Mouse (Mus musculus) limb, embryonic 12.5 days (tissue): Measurements from ENCODE around the gene Zbtb25. TPM values are rescaled to one million over a fixed set of nuclear protein-coding genes. Genes with fewer than 3 reads are reported as not detected.
A peak's percentile ranks its signal among the peaks of the same experiment; 100 is the strongest.

Experiments
- ATAC-seq: fragments of 200-750 bp; cut with Nextera tagmentation; 2 replicates; pipeline ENCODE4 v1.8.0; 2017; ENCODE audit warnings: low read depth, moderate TSS enrichment; ENCODE audit not compliant: insufficient number of reproducible peaks, insufficient read depth, low FRiP score, low TSS enrichment
- H3K27ac ChIP-seq: fragments of 300-500 bp; sonication (generic); 2 replicates; pipeline ENCODE4 v1.5.1; 2016; ENCODE audit warnings: mild to moderate bottlenecking, moderate library complexity
- H3K27me3 ChIP-seq: fragments of 300-500 bp; sonication (generic); 2 replicates; pipeline ENCODE4 v1.6.1; 2016; ENCODE audit warnings: mild to moderate bottlenecking, moderate library complexity
- H3K36me3 ChIP-seq: fragments of 300-500 bp; sonication (generic); 2 replicates; pipeline ENCODE4 v1.6.1; 2016; ENCODE audit warnings: mild to moderate bottlenecking, moderate library complexity
- H3K4me1 ChIP-seq: fragments of 300-500 bp; sonication (generic); replicated peaks from 2 replicates; pipeline ENCODE4 v1.6.1; 2016
- H3K4me2 ChIP-seq: fragments of 300-500 bp; sonication (generic); 2 replicates; pipeline ENCODE4 v1.6.1; 2016; ENCODE audit warnings: mild to moderate bottlenecking, moderate library complexity
- H3K4me3 ChIP-seq: fragments of 300-500 bp; sonication (generic); replicated peaks from 2 replicates; pipeline ENCODE4 v1.5.1; 2016; ENCODE audit warnings: mild to moderate bottlenecking
- H3K9ac ChIP-seq: fragments of 300-500 bp; sonication (generic); replicated peaks from 2 replicates; pipeline ENCODE4 v1.6.1; 2016; ENCODE audit warnings: mild to moderate bottlenecking, moderate library complexity
- H3K9me3 ChIP-seq: fragments of 300-500 bp; sonication (generic); 2 replicates; pipeline ENCODE4 v1.6.1; 2016; ENCODE audit warnings: mild to moderate bottlenecking, moderate library complexity
- WGBS: fragments of 180-500 bp; shearing (Covaris S2); methylation state at CpG from one replicate; pipeline ENCODE4 v1.1.7; 2016; 5-methylcytosine and 5-hydroxymethylcytosine counted together
- polyA plus RNA-seq: library from polyadenylated mRNA; unstranded; fragments of >200 nt; fragmentation: Nextera tagmentation; extraction: Ambion mirVana; gene quantifications from 2 replicates; pipeline ENCODE4 v1.2.1, GENCODE M21; 2016

Gene Zbtb25
- polyA plus RNA-seq, 1 experiment from 2014 or later: 21.7 TPM

GRCm38 (mm10) chr12:76333688-76334087 lies 35.7 kb downstream of the Zbtb25 start:
- H3K27ac ChIP-seq: no peak overlapping the region
- H3K9ac ChIP-seq: no peak overlapping the region
- ATAC-seq: no peak
- WGBS: 90% methylated on average over 5 of the region's 5 CpGs
- no peak overlapping the region for H3K4me2 ChIP-seq
- no peaks in the 10 kb centered on the region for H3K9me3 ChIP-seq
- no peaks in the 10 kb centered on the region for H3K27me3 ChIP-seq
- H3K4me1 ChIP-seq: no peaks in the 10 kb centered on the region
- no peaks in the 10 kb centered on the region for H3K36me3 ChIP-seq
- H3K4me3 ChIP-seq: no peak overlapping the region

GRCm38 (mm10) chr12:76328567-76329354 lies 40.6 kb downstream of the Zbtb25 start:
- H3K36me3 ChIP-seq: no peaks in the 10 kb centered on the region
- no peak overlapping the region for H3K9ac ChIP-seq
- no peak overlapping the region for H3K27ac ChIP-seq
- no peaks in the 10 kb centered on the region for H3K9me3 ChIP-seq
- peaks cover 11% of the 10 kb centered on the region; the same call in 1 of the 2 replicates for H3K27me3 ChIP-seq
- H3K4me3 ChIP-seq: no peak overlapping the region
- 89% methylated on average over 6 of the region's 6 CpGs for WGBS
- peaks cover 9% of the 10 kb centered on the region; the same call in 1 of the 2 replicates for H3K4me1 ChIP-seq
- no peak overlapping the region for H3K4me2 ChIP-seq
- no peak for ATAC-seq

- 90% methylated on average over 23 of the region's 23 CpGs for WGBS
- H3K4me1 ChIP-seq: peaks cover 9% of the 10 kb centered on the region; the same call in 1 of the 2 replicates
- H3K9ac ChIP-seq: no peak overlapping the region
- H3K4me2 ChIP-seq: no peak overlapping the region
- H3K27ac ChIP-seq: no peak overlapping the region
- H3K4me3 ChIP-seq: no peak overlapping the region
- ATAC-seq: no peak
- H3K27me3 ChIP-seq: peaks cover 11% of the 10 kb centered on the region; the same call in 1 of the 2 replicates
- no peaks in the 10 kb centered on the region for H3K36me3 ChIP-seq
- H3K9me3 ChIP-seq: no peaks in the 10 kb centered on the region
Measured at GRCm38 (mm10) chr12:76326437-76327220, 42.8 kb downstream of the Zbtb25 start.

- H3K27me3 ChIP-seq: peaks cover 11% of the 10 kb centered on the region; the same call in 1 of the 2 replicates
- peak within 1 kb of the TSS; percentile 87 for H3K4me2 ChIP-seq
- H3K36me3 ChIP-seq: peaks cover 15% of the 10 kb centered on the region
- peak; percentile 94 for ATAC-seq
- H3K27ac ChIP-seq: no peak within 1 kb of the TSS
- no peaks in the 10 kb centered on the region for H3K9me3 ChIP-seq
- WGBS: 3% methylated on average over 53 of the region's 53 CpGs
- H3K9ac ChIP-seq: peak within 1 kb of the TSS; percentile 65
- peak within 1 kb of the TSS; percentile 56 for H3K4me3 ChIP-seq
- peaks cover 9% of the 10 kb centered on the region for H3K4me1 ChIP-seq
Measured at GRCm38 (mm10) chr12:76324679-76325431, 44.5 kb downstream of the Zbtb25 start, which contains the start of gene Akap5. Gene Akap5 (plus strand): TSS chr12:76324891.

- Histone ChIP-seq H3K4me2 (no peak overlapping the region), H3K9me3 (no peaks in the 10 kb centered on the region), H3K27ac (no peak overlapping the region), H3K9ac (no peak overlapping the region), H3K36me3 (peaks cover 56% of the 10 kb centered on the region), H3K4me1 (no peaks in the 10 kb centered on the region; the same call in 1 of the 2 replicates), H3K4me3 (no peak overlapping the region), H3K27me3 (no peaks in the 10 kb centered on the region)
- WGBS: 52% methylated on average over 9 of the region's 9 CpGs
- no peak for ATAC-seq
Measured at GRCm38 (mm10) chr12:76318282-76319212, 50.9 kb downstream of the Zbtb25 start.

GRCm38 (mm10) chr12:76311951-76312350 lies 57.5 kb downstream of the Zbtb25 start:
- 93% methylated on average over 8 of the region's 8 CpGs for WGBS
- H3K36me3 ChIP-seq: peaks cover 57% of the 10 kb centered on the region
- no peaks in the 10 kb centered on the region for H3K27me3 ChIP-seq
- no peak overlapping the region for H3K9ac ChIP-seq
- no peak for ATAC-seq
- H3K27ac ChIP-seq: no peak overlapping the region
- H3K4me2 ChIP-seq: no peak overlapping the region
- H3K4me1 ChIP-seq: peaks cover 11% of the 10 kb centered on the region
- no peaks in the 10 kb centered on the region for H3K9me3 ChIP-seq
- no peak overlapping the region for H3K4me3 ChIP-seq

- WGBS: 94% methylated on average over 9 of the region's 9 CpGs
- Histone ChIP-seq H3K9me3 (no peaks in the 10 kb centered on the region), H3K27ac (no peak overlapping the region), H3K36me3 (peaks cover 57% of the 10 kb centered on the region), H3K9ac (no peak overlapping the region), H3K4me2 (no peak overlapping the region), H3K27me3 (no peaks in the 10 kb centered on the region), H3K4me1 (peaks cover 17% of the 10 kb centered on the region), H3K4me3 (no peak overlapping the region)
- ATAC-seq: no peak
Measured at GRCm38 (mm10) chr12:76311227-76311626, 58.2 kb downstream of the Zbtb25 start.

GRCm38 (mm10) chr12:76310633-76311032 lies 58.8 kb downstream of the Zbtb25 start:
- H3K4me3 ChIP-seq: no peak overlapping the region
- no peaks in the 10 kb centered on the region for H3K9me3 ChIP-seq
- no peak overlapping the region for H3K9ac ChIP-seq
- no peak overlapping the region for H3K27ac ChIP-seq
- peaks cover 17% of the 10 kb centered on the region for H3K4me1 ChIP-seq
- peaks cover 57% of the 10 kb centered on the region for H3K36me3 ChIP-seq
- H3K27me3 ChIP-seq: no peaks in the 10 kb centered on the region
- no peak for ATAC-seq
- no peak overlapping the region for H3K4me2 ChIP-seq
- WGBS: 76% methylated on average over 6 of the region's 6 CpGs

- H3K36me3 ChIP-seq: peaks cover 56% of the 10 kb centered on the region
- ATAC-seq: no peak
- no peaks in the 10 kb centered on the region for H3K27me3 ChIP-seq
- H3K9me3 ChIP-seq: no peaks in the 10 kb centered on the region
- peaks cover 19% of the 10 kb centered on the region for H3K4me1 ChIP-seq
- H3K4me3 ChIP-seq: no peak overlapping the region
- no peak overlapping the region for H3K4me2 ChIP-seq
- WGBS: 84% methylated on average over 6 of the region's 6 CpGs
- H3K27ac ChIP-seq: no peak overlapping the region
- no peak overlapping the region for H3K9ac ChIP-seq
Measured at GRCm38 (mm10) chr12:76310007-76310406, 59.4 kb downstream of the Zbtb25 start.

GRCm38 (mm10) chr12:76308436-76308835 lies 61.0 kb downstream of the Zbtb25 start:
- Histone ChIP-seq H3K36me3 (peaks cover 58% of the 10 kb centered on the region), H3K27ac (peak overlapping the region; percentile 53; the same call in 1 of the 2 replicates)

More at GRCm38 (mm10) chr12:76308436-76308835, 61.0 kb downstream of the Zbtb25 start:
- WGBS: 87% methylated on average over 5 of the region's 5 CpGs
- ATAC-seq: no peak
- Histone ChIP-seq H3K4me3 (no peak overlapping the region), H3K4me2 (no peak overlapping the region), H3K9me3 (no peaks in the 10 kb centered on the region), H3K27me3 (no peaks in the 10 kb centered on the region), H3K4me1 (peaks cover 25% of the 10 kb centered on the region), H3K9ac (no peak overlapping the region)
